Mouse (Mus musculus): Measurements from ENCODE around the gene Plxdc1.

Plxdc1 gene

GRCm38 (mm10) chr11:97924217-97924616, 62.0 kb downstream of the Plxdc1 start:
- no peak for DNase-seq (ENCODE audit: extremely low spot score, low read depth, low spot score)

DNA sequence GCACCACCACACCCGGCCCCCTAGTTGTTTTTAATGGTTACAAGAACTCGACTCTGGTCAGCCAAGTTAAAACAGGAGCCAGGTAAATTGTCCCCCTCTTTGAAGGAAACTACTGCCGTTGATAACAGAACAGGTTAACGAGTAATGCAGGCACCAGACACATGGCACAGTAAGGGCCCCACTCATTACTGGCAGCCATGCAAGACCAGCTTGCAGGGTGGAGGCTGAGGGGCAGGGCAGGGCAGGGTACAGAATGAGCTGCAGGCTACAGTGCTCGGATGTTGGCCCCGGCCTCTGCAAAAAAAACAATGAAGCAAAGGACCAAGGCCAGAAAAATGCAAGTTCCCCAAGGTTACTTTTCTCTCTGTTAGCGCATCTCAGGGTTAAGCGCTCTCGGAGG, 62.6 kb downstream of the Plxdc1 start:
- no peak for DNase-seq (ENCODE audit: extremely low spot score, low read depth, low spot score)

DNA sequence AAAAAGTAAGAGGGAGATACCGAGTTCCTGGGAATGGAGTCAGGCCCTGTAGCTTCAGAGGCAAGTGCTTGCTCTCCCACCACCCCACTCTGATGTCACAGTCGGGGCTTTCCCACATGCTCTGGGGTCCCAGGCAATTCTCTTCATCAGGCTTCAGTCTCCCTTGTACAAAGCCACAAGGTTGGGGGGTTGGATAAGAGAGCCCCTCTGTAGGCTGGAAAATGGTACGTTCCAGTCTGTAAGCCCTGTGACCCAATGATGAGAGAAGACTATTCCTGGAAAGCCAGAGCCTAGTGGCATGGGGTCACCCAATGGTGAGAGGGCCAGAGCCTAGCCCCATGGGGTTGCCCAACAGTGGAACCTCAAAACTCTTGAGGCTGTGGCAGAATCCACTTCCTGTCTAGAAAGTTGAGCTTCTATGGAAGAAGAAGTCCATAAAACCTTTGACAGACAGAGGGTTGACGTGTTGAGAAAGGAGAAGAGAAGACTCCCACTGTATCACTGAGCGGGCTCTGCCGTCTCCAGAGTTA, 70.2 kb downstream of the Plxdc1 start:
- no peak for DNase-seq (ENCODE audit: extremely low spot score, low read depth, low spot score)

DNA sequence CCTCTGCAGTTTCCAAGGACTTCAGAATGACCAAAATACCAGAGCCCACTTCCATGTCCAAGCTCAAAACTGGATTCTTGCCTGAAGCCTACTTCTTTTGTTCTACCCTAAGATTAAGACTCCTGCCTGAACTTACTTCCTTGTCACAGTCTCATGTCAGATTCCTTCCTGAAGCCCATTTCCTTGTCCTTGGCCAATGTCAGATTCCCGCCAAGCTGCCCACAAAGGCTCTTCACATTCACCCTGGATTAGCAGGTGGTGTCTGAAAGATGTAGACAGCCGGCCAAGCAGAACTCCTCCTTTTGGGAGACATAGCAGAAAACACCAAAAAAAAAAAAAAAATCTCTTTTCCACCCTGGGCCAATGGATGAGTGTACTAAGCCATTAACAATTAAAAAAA, 70.8 kb downstream of the Plxdc1 start:
- DNase-seq (ENCODE audit: extremely low spot score, low read depth, low spot score), result no peak

- no peak for DNase-seq (ENCODE audit: extremely low spot score, low read depth, low spot score)
These were observed 73.1 kb downstream of the Plxdc1 start for GRCm38 (mm10) chr11:97913111-97913510.

DNA sequence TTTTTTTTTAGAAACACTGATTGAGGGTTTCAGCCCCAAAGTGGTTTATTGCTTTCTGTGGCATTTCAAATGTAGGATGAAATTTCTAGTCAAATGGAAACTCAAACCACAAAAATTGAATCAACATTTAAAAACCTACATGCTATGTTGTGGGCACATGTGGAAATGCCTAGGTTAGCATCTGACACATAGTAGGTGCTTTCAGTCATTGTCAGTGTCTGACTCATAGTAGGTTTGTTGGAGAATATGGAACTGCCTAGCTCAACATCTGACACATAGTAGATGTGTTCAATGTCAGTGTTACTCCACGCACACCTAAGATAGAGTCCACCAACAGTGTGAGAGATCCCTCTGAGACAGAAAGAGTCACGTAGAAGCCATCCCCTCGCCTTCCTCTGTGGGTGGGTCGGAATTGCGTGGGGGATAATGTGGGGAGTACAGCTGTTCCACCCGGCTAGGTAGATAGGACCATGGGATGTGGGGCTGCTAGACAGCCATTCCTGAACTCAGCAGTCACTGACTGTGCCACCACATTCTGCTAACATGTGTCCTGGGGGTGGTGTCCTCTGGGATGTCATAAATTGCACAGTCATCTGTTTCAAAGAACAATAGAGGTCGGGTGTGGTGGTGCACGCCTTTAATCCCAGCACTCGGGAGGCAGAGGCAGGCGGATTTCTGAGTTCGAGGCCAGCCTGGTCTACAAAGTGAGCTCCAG, 77.5 kb downstream of the Plxdc1 start:
- DNase-seq (ENCODE audit: extremely low spot score, low read depth, low spot score), result no peak

GRCm38 (mm10) chr11:97907935-97908334, 78.3 kb downstream of the Plxdc1 start:
- DNase-seq (ENCODE audit: extremely low spot score, low read depth, low spot score), result no peak

GRCm38 (mm10) chr11:97906905-97907304, 79.3 kb downstream of the Plxdc1 start:
- no peak for DNase-seq (ENCODE audit: extremely low spot score, low read depth, low spot score)

DNA sequence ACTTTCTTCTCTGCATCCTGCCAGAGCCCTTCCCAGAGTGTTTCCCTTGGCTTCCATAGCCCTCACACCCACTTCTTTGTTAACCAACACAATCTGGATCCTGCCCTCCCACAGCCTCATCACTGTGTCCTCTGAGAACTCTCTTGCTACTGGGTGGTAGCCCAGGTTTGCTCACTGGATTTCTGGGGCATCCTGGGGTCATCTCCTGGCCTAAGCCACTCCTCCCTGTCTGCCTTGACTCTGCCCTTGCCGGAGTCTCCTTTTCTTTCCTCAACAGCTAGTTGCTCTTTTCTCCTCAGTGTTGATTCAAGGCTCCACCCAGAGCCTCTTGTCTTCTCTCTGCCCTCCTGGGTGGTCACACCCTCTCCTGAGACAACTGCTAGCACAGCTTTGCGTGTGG, 80.3 kb downstream of the Plxdc1 start:
- DNase-seq (ENCODE audit: extremely low spot score, low read depth, low spot score), result no peak

- no peak for DNase-seq (ENCODE audit: extremely low spot score, low read depth, low spot score)
These were observed 80.7 kb downstream of the Plxdc1 start for GRCm38 (mm10) chr11:97905540-97905939.

DNA sequence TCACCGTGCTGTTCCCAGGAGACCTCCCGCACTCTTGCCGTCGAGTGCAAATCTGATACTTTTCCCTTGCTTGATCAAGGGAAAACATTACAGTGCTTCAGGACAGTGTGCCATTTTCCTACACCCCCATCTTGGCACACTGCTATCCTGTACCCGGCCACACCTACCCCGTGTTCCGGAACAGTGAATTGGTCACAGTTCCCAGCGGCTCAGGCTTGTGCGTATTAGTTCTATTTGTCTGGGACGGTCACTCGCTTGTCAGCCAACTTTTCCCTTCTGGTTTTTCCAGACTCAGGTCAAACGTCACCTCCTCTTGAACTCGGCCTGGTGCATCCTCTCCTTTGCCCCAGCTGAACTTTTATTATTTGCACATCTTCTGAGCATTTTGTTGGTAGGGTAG, 81.4 kb downstream of the Plxdc1 start:
- no peak for DNase-seq (ENCODE audit: extremely low spot score, low read depth, low spot score)

DNA sequence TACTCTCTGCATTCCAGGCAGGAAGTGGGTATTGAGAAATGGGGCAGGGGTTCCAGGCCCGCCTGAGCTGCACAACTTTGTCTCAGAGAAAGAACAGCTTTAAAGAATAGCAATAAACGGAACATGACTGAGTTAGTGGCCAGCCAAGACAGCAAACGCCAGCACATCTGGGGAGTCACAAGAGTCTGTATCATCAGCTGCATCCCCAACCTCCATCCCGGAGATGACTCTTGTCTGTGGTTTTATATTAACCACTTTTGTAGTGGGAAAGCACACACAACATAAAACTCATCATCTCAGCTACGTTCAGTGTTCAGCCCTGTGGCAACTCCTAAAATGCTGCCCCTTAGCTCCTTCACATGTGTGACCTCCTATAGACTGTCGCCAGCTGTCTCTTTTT, 84.4 kb downstream of the Plxdc1 start:
- DNase-seq (ENCODE audit: extremely low spot score, low read depth, low spot score), result no peak

GRCm38 (mm10) chr11:97899822-97900221, 86.4 kb downstream of the Plxdc1 start:
- DNase-seq (ENCODE audit: extremely low spot score, low read depth, low spot score), result peak; percentile 87

GRCm38 (mm10) chr11:97897568-97898185, 88.6 kb downstream of the Plxdc1 start:
- no peak for DNase-seq (ENCODE audit: extremely low spot score, low read depth, low spot score)

- DNase-seq (ENCODE audit: extremely low spot score, low read depth, low spot score), result no peak
These were observed 89.6 kb downstream of the Plxdc1 start for GRCm38 (mm10) chr11:97896655-97897054.

DNA sequence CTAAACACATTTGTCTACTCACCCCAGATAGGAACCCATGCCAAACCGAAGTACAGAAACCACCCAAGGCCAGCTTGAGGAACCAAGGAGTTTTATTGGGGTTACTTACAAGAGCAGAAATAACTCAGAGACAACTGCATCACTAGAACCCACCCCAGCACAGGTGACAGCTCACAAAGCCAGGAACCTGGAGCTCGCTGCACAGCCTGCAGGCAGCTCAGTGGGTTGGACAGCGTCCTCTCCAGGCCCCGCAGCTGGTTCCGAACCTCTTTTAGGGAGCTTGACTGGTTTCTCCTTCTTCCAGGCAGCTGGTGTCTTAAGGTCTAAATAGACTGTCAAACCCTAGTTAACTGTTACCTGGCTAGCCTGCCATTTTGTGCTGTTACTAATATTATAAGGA, 94.4 kb downstream of the Plxdc1 start:
- no peak for DNase-seq (ENCODE audit: extremely low spot score, low read depth, low spot score)

DNA sequence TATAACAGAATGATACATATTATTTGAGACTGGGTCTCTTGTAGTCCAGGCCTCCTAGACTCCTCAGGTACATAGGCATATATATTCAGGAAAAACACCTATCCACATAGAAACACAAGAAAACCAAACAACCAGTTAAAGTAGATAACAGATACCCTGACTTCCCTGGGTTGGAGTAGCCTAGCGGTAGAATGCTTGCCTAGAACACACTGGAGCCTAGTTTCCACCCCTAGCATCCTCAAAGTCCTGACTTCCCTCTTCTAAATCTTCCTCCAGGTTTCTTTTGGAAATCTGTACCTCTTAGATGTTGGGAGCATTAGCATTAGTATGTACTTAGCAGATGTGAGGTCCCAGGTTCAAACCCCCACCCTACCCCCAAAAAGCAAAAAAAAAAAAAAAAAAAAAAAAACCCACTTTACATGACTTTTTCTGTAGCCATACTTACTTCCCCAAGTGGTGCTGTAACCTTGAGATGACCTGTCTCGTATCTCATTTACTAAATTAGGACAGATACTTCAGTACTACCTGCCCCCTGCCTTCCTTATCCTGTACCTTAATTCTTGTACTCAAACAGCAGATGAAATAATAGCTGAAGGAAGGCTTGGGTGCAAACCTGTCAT, 100.8 kb downstream of the Plxdc1 start:
- DNase-seq (ENCODE audit: extremely low spot score, low read depth, low spot score), result no peak

- DNase-seq (ENCODE audit: extremely low spot score, low read depth, low spot score), result no peak
These were observed 101.6 kb downstream of the Plxdc1 start for GRCm38 (mm10) chr11:97884601-97885185.

- DNase-seq (ENCODE audit: extremely low spot score, low read depth, low spot score), result peak; percentile 95
These were observed 102.2 kb downstream of the Plxdc1 start, which contains the start of gene Fbxo47 for GRCm38 (mm10) chr11:97883918-97884600. Gene Fbxo47, minus strand, starts transcription at chr11:97884154.

- DNase-seq (ENCODE audit: extremely low spot score, low read depth, low spot score), result no peak
These were observed 102.7 kb downstream of the Plxdc1 start for GRCm38 (mm10) chr11:97883542-97883917.

GRCm38 (mm10) chr11:97880362-97880761, 105.9 kb downstream of the Plxdc1 start:
- DNase-seq (ENCODE audit: extremely low spot score, low read depth, low spot score), result no peak

All from hindlimb bud, embryonic 11.5 days (tissue).